Mouse (Mus musculus): ENCODE results near the gene Fbxl8. TPM values are rescaled to one million over a fixed set of nuclear protein-coding genes. Genes with fewer than 3 reads are reported as not detected.

Fbxl8 gene
- polyA plus RNA-seq, 1 experiment from 2014 or later = 1.3 TPM

DNA sequence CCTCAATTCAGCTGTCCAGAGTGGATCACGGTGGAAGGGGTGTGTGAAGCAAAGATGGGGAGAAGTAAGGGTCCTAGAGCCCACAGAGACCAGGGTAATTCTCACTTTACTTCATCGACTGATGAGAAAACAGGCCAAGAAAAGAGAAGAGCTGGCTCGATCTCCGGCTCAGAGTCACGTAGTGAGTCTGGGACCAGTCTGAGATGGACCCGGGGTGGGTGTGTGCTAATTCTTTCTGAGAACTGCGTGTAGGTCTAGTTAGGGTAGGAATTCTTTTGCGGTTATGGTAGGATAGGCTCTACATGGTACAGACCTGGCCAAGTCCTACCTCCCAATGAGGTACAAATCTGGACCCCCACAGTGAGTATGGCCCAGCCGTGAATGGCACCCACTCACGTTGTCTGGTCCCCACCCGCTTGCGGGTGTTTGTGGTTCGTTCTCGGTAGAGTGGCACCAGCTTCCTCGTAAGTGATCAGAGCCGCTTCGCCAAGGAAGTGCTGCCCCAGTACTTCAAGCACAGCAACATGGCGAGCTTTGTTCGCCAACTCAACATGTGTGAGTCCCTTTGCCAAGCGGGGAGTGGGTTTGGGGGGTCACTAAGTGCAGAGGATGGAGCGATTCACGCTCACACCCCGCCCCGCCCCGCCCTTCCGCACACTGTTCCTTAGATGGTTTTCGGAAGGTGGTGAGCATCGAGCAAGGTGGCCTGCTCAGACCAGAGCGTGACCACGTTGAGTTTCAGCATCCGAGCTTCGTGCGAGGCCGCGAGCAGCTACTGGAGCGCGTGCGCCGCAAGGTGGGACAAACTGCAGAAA, 5.9 kb downstream of the Fbxl8 start:
- Histone ChIP-seq H3K36me3 (replicated peaks) (no peaks in the 10 kb centered on the region), H3K27ac (replicated peaks) (no peak overlapping the region), H3K4me3 (replicated peaks) (peak overlapping the region; percentile 38; the same call in 1 of the 2 replicates), H3K27me3 (peaks cover 99% of the 10 kb centered on the region), H3K4me2 (peak overlapping the region; percentile 64), H3K4me1 (replicated peaks) (peaks cover 35% of the 10 kb centered on the region), H3K9me3 (replicated peaks) (no peaks in the 10 kb centered on the region), H3K9ac (no peak overlapping the region)
- 5% methylated on average over 39 of the region's 39 CpGs for WGBS (ENCODE audit: insufficient replicate concordance)
- no peak for ATAC-seq (ENCODE audit: insufficient read depth)

DNA sequence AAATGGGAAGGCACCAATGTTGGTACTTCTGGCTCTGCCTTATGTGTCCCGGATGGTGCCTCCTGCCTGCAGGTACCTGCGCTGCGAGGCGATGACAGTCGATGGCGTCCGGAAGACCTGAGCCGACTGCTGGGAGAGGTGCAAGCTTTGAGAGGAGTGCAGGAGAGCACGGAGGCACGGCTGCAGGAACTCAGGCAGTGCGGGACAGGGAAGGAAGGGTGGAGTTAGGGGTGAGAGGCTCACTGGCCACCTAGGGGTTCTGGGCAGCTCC, 6.4 kb downstream of the Fbxl8 start:
- Histone ChIP-seq H3K4me3 (replicated peaks) (no peak overlapping the region), H3K4me1 (replicated peaks) (peaks cover 31% of the 10 kb centered on the region), H3K27me3 (peaks cover 99% of the 10 kb centered on the region), H3K36me3 (replicated peaks) (no peaks in the 10 kb centered on the region), H3K9ac (no peak overlapping the region), H3K27ac (replicated peaks) (no peak overlapping the region), H3K9me3 (replicated peaks) (no peaks in the 10 kb centered on the region), H3K4me2 (no peak overlapping the region)
- ATAC-seq (ENCODE audit: insufficient read depth) = no peak
- 2% methylated on average over 11 of the region's 11 CpGs for WGBS (ENCODE audit: insufficient replicate concordance)

DNA sequence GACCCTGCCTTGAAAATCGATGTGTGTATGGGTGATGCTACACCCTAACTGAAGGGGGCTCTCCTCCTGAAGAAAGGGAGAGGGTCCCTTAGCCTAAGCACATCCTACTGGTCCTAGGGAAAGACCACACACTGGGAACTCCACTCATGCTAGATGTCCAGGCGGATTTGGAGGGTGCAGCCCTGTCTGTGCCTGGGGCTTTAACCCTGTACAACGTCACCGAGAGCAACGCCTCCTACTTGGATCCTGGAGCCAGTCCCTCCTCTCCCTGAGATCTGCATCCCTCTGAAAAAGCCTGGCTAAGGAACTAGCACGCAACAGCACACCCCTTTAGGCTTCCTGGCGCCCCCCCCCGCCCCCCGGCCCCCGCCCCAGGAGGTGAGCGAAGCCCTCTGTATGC, 10.9 kb downstream of the Fbxl8 start:
- Histone ChIP-seq H3K36me3 (replicated peaks) (no peaks in the 10 kb centered on the region), H3K9ac (no peak overlapping the region), H3K4me1 (replicated peaks) (peaks cover 30% of the 10 kb centered on the region), H3K9me3 (replicated peaks) (no peaks in the 10 kb centered on the region), H3K27ac (replicated peaks) (no peak overlapping the region), H3K4me2 (no peak overlapping the region), H3K4me3 (replicated peaks) (no peak overlapping the region), H3K27me3 (peaks cover 99% of the 10 kb centered on the region)
- 7% methylated on average over 11 of the region's 11 CpGs for WGBS (ENCODE audit: insufficient replicate concordance)
- no peak for ATAC-seq (ENCODE audit: insufficient read depth)

DNA sequence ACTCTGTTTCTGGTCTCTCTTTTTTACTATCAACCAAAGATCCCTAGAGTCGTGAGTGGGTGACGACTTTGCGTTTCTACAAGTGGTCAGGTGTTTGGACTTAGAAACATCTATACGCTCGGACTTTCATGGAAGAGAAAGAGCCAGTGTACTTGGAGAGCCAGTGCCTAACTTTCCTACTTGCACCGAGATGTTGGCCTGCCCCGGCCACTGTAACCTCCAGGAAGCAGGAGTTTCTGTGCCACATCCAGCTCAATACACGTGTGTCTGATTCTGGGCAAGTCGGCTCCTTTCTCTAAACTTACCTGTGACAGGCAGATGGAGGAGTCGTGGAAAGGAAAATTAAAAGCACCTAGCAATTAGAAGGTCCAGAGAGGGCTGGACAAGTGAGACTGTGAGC, 11.4 kb downstream of the Fbxl8 start, which contains the start of gene Nol3:
Gene Nol3, plus strand, starts transcription at position 301 of the 400 bp plus-strand sequence.
- ATAC-seq (ENCODE audit: insufficient read depth) = no peak
- Histone ChIP-seq H3K36me3 (replicated peaks) (no peaks in the 10 kb centered on the region), H3K9me3 (replicated peaks) (no peaks in the 10 kb centered on the region), H3K4me1 (replicated peaks) (peaks cover 25% of the 10 kb centered on the region), H3K27me3 (peaks cover 99% of the 10 kb centered on the region), H3K9ac (no peak within 1 kb of the TSS), H3K27ac (replicated peaks) (no peak within 1 kb of the TSS), H3K4me3 (replicated peaks) (peak within 1 kb of the TSS; percentile 32), H3K4me2 (peak within 1 kb of the TSS; percentile 63)
- 8% methylated on average over 10 of the region's 10 CpGs for WGBS (ENCODE audit: insufficient replicate concordance)

DNA sequence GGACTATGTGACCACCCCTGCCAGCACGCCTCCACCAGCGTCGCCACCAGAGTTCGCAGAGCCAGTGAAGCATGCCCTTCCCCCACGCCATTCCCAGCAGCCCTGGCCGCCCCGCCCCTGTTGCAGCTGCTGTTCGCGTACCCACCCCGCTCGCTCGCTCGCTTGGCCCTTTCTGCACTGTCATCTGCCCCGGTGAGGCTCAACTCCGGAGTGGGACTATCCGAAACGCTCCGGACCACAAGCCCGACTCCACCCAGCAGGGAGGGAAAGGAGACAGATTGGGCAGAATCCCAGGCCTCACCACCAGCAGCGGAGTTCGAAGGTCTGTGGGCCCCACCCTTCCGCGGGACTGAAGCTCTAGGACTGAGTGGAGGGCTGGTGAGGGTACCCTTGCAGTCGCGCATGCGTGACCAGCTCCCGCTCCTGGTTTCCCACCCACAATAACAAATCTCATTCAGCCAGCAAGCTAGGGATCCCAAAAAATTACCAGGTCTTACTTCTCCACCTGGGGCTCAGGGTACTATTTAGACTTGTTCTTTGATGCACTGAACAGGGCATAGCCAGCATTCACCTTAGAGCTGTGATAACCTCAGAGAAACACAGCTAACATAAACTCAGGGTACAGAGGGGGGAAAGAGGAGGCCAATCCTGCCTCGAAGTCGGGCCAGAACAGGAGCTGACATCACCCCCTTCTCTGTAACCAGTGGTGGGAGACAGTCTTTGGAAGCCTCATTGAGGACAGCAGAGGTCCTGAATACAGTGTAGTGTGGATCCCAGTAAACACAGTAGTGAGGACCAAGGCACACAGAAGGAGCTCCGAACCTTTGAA, 12.1 kb downstream of the Fbxl8 start:
- Histone ChIP-seq H3K9ac (no peak overlapping the region), H3K4me3 (replicated peaks) (peak overlapping the region; percentile 32), H3K4me1 (replicated peaks) (peaks cover 24% of the 10 kb centered on the region), H3K9me3 (replicated peaks) (no peaks in the 10 kb centered on the region), H3K27ac (replicated peaks) (no peak overlapping the region), H3K36me3 (replicated peaks) (no peaks in the 10 kb centered on the region), H3K27me3 (peaks cover 97% of the 10 kb centered on the region), H3K4me2 (peak overlapping the region; percentile 63)
- WGBS (ENCODE audit: insufficient replicate concordance) = 4% methylated on average over 30 of the region's 30 CpGs
- ATAC-seq (ENCODE audit: insufficient read depth) = 0 out of 2 replicates have a peak, but pooled peaks have one; percentile 23

DNA sequence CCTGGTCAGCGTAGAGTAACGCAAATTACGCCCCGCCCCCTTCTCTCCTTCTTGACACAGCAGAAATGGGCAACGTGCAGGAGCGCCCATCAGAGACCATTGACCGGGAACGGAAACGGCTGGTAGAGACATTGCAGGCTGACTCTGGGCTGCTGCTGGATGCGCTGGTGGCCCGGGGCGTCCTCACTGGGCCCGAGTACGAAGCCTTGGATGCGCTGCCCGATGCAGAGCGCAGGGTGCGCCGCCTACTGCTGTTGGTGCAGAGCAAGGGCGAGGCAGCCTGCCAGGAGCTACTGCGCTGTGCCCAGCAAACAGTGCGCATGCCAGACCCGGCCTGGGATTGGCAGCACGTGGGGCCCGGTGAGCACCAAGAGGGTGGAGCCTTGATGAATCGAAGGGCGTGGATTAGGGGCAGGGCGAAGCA, 14.5 kb downstream of the Fbxl8 start:
- Histone ChIP-seq H3K4me3 (replicated peaks) (peak overlapping the region; percentile 24), H3K36me3 (replicated peaks) (no peaks in the 10 kb centered on the region), H3K4me2 (peak overlapping the region; percentile 57), H3K27me3 (peaks cover 98% of the 10 kb centered on the region), H3K27ac (replicated peaks) (no peak overlapping the region), H3K4me1 (replicated peaks) (peaks cover 35% of the 10 kb centered on the region), H3K9me3 (replicated peaks) (no peaks in the 10 kb centered on the region), H3K9ac (no peak overlapping the region)
- ATAC-seq (ENCODE audit: insufficient read depth) = peak; percentile 61
- 1% methylated on average over 28 of the region's 28 CpGs for WGBS (ENCODE audit: insufficient replicate concordance)

DNA sequence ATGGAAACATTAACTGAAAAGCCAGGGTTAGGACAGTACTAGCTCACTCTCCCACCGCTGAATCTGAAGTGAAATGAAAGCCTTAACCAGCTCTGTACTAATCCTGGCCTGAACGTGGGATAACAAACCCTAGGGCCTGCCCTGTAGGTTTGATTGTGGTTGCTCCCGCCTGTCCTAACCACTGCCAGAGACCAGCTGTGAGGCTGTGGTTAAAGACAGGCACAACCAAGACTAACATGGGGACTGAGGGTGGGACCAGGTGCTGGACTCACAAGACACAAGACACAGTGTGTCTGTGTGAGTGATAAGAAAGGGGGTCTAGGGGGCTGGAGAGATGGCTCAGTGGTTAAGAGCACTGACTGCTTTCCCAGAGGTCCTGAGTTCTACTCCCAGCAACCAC, 16.1 kb downstream of the Fbxl8 start:
- Histone ChIP-seq H3K4me1 (replicated peaks) (peaks cover 35% of the 10 kb centered on the region), H3K27ac (replicated peaks) (no peak overlapping the region), H3K4me2 (no peak overlapping the region), H3K27me3 (peaks cover 94% of the 10 kb centered on the region), H3K9me3 (replicated peaks) (no peaks in the 10 kb centered on the region), H3K36me3 (replicated peaks) (no peaks in the 10 kb centered on the region), H3K4me3 (replicated peaks) (no peak overlapping the region), H3K9ac (no peak overlapping the region)
- ATAC-seq (ENCODE audit: insufficient read depth) = no peak
- 40% methylated on average over 3 of the region's 3 CpGs for WGBS (ENCODE audit: insufficient replicate concordance)

DNA sequence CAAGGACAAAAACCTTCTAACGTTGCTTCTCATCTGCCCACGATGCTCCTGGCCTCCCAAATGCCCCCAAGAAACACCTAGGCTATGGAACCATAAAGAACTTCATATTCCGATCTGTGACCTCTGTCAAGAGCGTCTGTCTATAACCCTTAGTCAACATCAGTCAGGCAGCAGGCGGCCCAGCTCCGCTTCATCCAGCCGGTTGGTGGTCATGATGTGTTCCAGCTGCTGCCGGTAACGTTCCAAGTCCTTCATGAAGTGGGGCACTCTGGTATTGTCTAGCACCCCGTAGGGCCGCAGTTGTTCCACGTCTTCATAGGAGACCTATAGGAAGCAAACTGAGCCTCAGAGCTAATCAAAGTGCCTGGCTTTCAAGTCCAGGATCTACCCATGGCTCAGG, 17.4 kb downstream of the Fbxl8 start:
- no peaks in the 10 kb centered on the region for H3K36me3 ChIP-seq (replicated peaks)
- ATAC-seq (ENCODE audit: insufficient read depth) = no peak
- peaks cover 94% of the 10 kb centered on the region for H3K27me3 ChIP-seq
- H3K9me3 ChIP-seq (replicated peaks) = no peaks in the 10 kb centered on the region
- H3K4me1 ChIP-seq (replicated peaks) = peaks cover 26% of the 10 kb centered on the region
- no peak overlapping the region for H3K27ac ChIP-seq (replicated peaks)
- 79% methylated on average over 12 of the region's 12 CpGs for WGBS (ENCODE audit: insufficient replicate concordance)
- no peak overlapping the region for H3K4me3 ChIP-seq (replicated peaks)
- H3K9ac ChIP-seq = no peak overlapping the region
- H3K4me2 ChIP-seq = no peak overlapping the region

DNA sequence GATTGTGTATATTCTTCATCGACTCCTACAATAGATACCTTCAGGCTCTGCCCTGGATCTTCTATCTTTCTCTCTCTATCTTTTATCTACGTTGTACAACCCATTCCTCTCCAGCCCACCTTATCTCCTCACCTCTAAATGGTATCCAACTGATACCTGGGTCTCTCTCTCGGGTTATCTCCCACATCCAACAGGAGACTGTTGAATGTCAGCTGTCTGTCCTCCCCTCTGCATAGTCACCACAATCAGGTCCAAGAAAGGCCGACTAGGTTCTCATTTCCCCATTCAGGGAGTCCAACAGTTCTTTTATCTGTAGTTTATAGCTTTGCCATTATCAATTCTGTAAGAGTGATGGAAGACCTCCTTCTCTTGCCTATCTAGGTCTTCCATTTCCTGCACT, 17.8 kb downstream of the Fbxl8 start:
- Histone ChIP-seq H3K4me1 (replicated peaks) (peaks cover 26% of the 10 kb centered on the region), H3K4me2 (no peak overlapping the region), H3K9me3 (replicated peaks) (no peaks in the 10 kb centered on the region), H3K9ac (no peak overlapping the region), H3K27ac (replicated peaks) (no peak overlapping the region), H3K27me3 (peaks cover 94% of the 10 kb centered on the region), H3K4me3 (replicated peaks) (no peak overlapping the region), H3K36me3 (replicated peaks) (no peaks in the 10 kb centered on the region)
- 32% methylated on average over 4 of the region's 4 CpGs for WGBS (ENCODE audit: insufficient replicate concordance)
- ATAC-seq (ENCODE audit: insufficient read depth) = no peak

DNA sequence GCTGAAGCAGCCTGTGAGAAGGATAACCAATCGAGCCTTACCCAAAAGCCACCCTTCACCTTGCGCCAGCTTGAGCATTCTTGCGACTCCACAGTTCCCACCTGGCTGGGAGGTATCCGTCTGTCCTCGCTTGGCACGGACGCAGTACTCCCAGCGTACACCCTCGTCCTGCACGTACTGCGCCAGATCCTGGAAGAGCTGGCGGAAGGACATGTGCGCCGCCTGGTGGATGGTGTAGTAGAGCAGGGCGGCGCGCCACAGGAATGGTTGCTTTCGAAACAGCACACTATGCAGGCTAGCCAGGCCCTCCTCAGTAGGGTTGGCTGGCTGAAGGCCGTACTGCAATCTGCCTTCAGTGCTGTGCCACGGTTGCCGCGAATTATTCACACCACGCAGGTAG, 18.6 kb downstream of the Fbxl8 start:
- H3K9ac ChIP-seq = no peak overlapping the region
- H3K27me3 ChIP-seq = peaks cover 89% of the 10 kb centered on the region
- 30% methylated on average over 23 of the region's 23 CpGs for WGBS (ENCODE audit: insufficient replicate concordance)
- no peaks in the 10 kb centered on the region for H3K36me3 ChIP-seq (replicated peaks)
- 0 out of 2 replicates have a peak overlapping the region, but pooled peaks have one; percentile 3 for H3K4me3 ChIP-seq (replicated peaks)
- ATAC-seq (ENCODE audit: insufficient read depth) = peak; percentile 69
- no peaks in the 10 kb centered on the region for H3K9me3 ChIP-seq (replicated peaks)
- peak overlapping the region; percentile 42 for H3K4me2 ChIP-seq
- H3K4me1 ChIP-seq (replicated peaks) = peaks cover 25% of the 10 kb centered on the region
- H3K27ac ChIP-seq (replicated peaks) = no peak overlapping the region

DNA sequence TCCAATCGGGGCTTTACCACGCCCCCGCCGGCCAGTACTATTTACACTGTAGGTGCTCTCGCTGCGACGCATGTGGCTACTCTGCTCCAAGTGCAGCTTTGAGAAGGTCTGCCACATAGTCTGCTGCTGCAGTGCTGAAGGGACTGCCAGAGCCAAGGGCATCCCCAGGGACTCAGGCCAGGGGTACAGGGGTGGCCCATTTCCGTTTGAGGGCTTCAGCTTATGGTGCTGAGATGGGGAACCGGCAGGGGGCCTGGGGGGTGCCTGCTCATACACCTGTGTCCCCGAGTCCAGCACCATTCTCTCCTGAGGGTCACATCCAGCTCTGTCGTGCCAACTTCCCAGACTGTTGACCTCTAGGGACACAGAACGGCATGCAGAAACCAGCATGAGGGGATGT, 21.1 kb downstream of the Fbxl8 start:
- ATAC-seq (ENCODE audit: insufficient read depth) = no peak
- Histone ChIP-seq H3K36me3 (replicated peaks) (no peaks in the 10 kb centered on the region), H3K4me3 (replicated peaks) (no peak overlapping the region), H3K27ac (replicated peaks) (no peak overlapping the region), H3K9ac (no peak overlapping the region), H3K4me2 (no peak overlapping the region), H3K4me1 (replicated peaks) (peaks cover 36% of the 10 kb centered on the region), H3K27me3 (peaks cover 85% of the 10 kb centered on the region), H3K9me3 (replicated peaks) (no peaks in the 10 kb centered on the region)
- 58% methylated on average over 12 of the region's 12 CpGs for WGBS (ENCODE audit: insufficient replicate concordance)

Measured in liver, embryonic 15.5 days (tissue).